Mouse (Mus musculus) layer of hippocampus, adult 2 months (tissue): ENCODE data around the gene Abr. TPM values are rescaled to one million over a fixed set of nuclear protein-coding genes. Genes with fewer than 3 reads are reported as not detected.
A peak's percentile ranks its signal among the peaks of the same experiment; 100 is the strongest.

Source experiments
- DNase-seq, 2 experiments: peaks; one replicate each; pipeline ENCODE4 v3.0.0; 2022; ENCODE audit warnings: low spot score in 2 of 2
- H3K27ac ChIP-seq: fragments of 200-600 bp; 2 replicates; pipeline ENCODE4 v1.8.1; 2022
- H3K4me3 ChIP-seq: fragments of 200-600 bp; 2 replicates; pipeline ENCODE4 v1.8.1; 2022; ENCODE audit warnings: mild to moderate bottlenecking
- CTCF ChIP-seq: fragments of 200-600 bp; conservative IDR thresholded peaks from 2 replicates; pipeline ENCODE4 v1.8.1; 2022; ENCODE audit warnings: antibody characterized with exemption, mild to moderate bottlenecking, moderate library complexity
- total RNA-seq, 2 experiments: library from RNA; stranded (reverse); gene quantifications; 2 replicates each; pipeline ENCODE4 v1.2.3; 2021

The Abr gene
- total RNA-seq, 2 experiments from 2014 or later, result 528 to 537 TPM

GRCm38 (mm10) chr11:76459489-76459888 is 162.6 kb downstream of the Abr start:
- DNase-seq, result no peak
- Histone ChIP-seq H3K4me3 (no peak overlapping the region), H3K27ac (no peak overlapping the region; the same call in 1 of the 2 replicates)
- no peak; the same call in 1 of the 2 replicates for TF ChIP-seq CTCF

- no peak for TF ChIP-seq CTCF
- Histone ChIP-seq H3K27ac (no peak overlapping the region), H3K4me3 (no peak overlapping the region)
- no peak for DNase-seq
These were observed 163.4 kb downstream of the Abr start for GRCm38 (mm10) chr11:76458730-76459129.

DNA sequence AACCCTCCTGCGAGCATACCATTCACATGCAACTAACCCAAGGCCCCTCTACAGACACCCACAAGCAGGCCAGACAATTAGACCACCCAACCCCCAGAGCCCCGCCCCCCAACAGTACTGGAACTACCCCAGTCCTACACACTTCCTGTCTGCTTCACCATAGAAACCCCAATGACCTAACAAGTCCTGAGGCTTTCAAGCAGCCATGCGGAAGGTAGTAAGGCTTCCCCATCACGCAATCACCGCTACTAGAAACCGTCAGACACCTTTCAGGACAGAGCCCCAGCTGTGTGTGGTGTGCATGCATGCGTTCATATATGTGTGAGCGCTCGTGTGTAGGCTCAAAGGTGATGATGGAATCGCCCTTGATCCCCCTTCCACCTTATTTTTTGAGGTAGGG is 165.2 kb downstream of the Abr start:
- H3K4me3 ChIP-seq, result no peak overlapping the region
- peak overlapping the region; percentile 58; the same call in 1 of the 2 replicates for H3K27ac ChIP-seq
- no peak for TF ChIP-seq CTCF
- DNase-seq, result no peak

DNA sequence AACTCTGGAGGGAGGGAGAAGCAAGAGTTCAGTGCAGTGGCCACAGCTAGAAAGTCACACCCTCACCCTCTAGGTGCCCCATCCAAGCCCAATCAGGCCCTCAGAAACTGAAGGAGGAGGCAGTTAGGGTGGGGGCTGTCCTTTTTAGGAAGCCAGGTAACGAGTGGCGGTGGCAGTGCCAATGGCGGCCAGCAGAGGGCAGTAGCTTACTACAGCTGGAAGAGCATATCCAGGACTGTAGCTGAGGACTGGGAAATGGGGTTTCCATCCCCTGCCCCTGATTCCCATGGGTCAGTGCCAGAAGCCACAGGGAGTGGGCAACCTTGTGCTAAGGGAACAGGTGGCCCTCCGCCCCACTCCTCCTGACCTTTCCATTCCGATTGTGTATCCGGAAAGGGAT is 165.9 kb downstream of the Abr start:
- no peak overlapping the region for H3K4me3 ChIP-seq
- peak; percentile 71 to 88 for DNase-seq
- TF ChIP-seq CTCF, result peak; percentile 100
- peak overlapping the region; percentile 58; the same call in 1 of the 2 replicates for H3K27ac ChIP-seq

GRCm38 (mm10) chr11:76454492-76454891 is 167.6 kb downstream of the Abr start:
- DNase-seq, result peak in 1 of 2 experiments; percentile 69
- Histone ChIP-seq H3K27ac (no peak overlapping the region), H3K4me3 (no peak overlapping the region)
- peak; percentile 91 for TF ChIP-seq CTCF

- peak; percentile 55 to 61 for DNase-seq
- TF ChIP-seq CTCF, result no peak
- Histone ChIP-seq H3K4me3 (peak overlapping the region; percentile 29; the same call in 1 of the 2 replicates), H3K27ac (peak overlapping the region; percentile 91)
These were observed 171.9 kb downstream of the Abr start for GRCm38 (mm10) chr11:76450202-76450561.

- Histone ChIP-seq H3K27ac (peak overlapping the region; percentile 91), H3K4me3 (peak overlapping the region; percentile 29; the same call in 1 of the 2 replicates)
- DNase-seq, result peak; percentile 86 to 89
- no peak for TF ChIP-seq CTCF
These were observed 172.5 kb downstream of the Abr start for GRCm38 (mm10) chr11:76449520-76450201.

DNA sequence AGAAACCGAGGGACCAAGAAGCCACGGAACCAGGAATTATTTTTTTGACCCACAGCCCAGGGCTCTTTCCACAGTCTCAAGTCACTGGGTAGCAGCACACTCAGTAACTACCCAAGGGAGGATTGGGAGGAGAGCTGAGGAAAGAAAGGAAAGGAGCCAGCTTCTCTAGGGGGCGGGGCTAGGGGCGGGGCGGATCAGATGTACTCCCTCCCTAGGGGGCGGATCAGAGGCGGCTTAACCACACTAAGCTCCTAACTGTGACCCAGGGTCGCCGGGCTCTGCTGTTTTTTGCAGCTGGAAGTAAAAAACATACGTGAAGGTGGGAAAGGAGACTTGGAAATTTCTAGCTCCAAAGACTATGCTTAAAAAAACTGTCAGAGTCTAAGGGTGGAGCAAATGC is 175.9 kb downstream of the Abr start:
- DNase-seq, result no peak
- Histone ChIP-seq H3K4me3 (no peak overlapping the region), H3K27ac (peak overlapping the region; percentile 24; the same call in 1 of the 2 replicates)
- TF ChIP-seq CTCF, result no peak

GRCm38 (mm10) chr11:76445459-76445858 is 176.7 kb downstream of the Abr start:
- DNase-seq, result no peak
- TF ChIP-seq CTCF, result no peak
- no peak overlapping the region for H3K4me3 ChIP-seq
- peak overlapping the region; percentile 24 for H3K27ac ChIP-seq

DNA sequence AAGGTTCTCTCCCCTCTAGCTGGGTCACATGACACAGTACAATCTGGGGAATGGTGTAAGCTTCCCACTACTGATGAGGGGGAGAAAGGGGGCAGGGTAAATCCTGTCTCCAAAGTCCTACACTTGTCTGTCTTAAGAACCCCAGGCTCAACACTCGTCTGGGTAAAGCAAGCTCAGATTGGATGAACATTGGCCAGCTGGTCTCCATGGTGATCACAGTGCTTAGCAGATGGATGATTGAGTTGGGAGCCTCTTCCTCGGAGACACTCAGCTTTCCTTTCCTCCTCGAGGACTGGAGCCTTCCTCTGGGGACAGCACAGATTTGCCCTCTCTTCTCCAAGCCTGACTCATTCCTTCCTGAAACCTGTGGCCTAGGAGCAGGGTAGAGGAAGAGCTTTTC is 182.4 kb downstream of the Abr start:
- Histone ChIP-seq H3K4me3 (no peak overlapping the region), H3K27ac (peak overlapping the region; percentile 79)
- no peak for TF ChIP-seq CTCF
- DNase-seq, result peak; percentile 62 to 83

- Histone ChIP-seq H3K4me3 (peak overlapping the region; percentile 48), H3K27ac (peak overlapping the region; percentile 68)
- peak; percentile 41 to 53 for DNase-seq
- peak; percentile 29 for TF ChIP-seq CTCF
These were observed 185.2 kb downstream of the Abr start for GRCm38 (mm10) chr11:76436864-76437437.

DNA sequence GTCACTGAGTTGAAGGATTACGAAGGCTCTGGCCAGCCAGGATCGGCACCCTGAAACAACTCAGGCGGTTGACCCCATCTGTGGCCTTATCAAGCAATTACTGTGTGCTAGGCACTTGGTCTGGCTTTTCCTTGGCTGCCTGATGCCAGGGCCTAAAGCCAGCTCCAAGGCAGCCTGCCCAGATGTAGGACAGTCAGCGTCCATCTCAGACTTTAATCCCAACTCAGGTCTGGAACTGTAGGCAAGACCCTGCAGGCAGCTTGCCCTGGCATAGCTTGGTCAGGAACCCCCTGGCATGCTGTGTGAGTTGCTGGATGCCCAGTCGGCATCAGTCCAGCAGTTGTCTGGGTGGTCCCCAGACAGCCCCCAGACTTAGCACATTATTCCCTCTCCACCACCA is 186.1 kb downstream of the Abr start:
- Histone ChIP-seq H3K27ac (peak overlapping the region; percentile 73), H3K4me3 (peak overlapping the region; percentile 24; the same call in 1 of the 2 replicates)

DNA sequence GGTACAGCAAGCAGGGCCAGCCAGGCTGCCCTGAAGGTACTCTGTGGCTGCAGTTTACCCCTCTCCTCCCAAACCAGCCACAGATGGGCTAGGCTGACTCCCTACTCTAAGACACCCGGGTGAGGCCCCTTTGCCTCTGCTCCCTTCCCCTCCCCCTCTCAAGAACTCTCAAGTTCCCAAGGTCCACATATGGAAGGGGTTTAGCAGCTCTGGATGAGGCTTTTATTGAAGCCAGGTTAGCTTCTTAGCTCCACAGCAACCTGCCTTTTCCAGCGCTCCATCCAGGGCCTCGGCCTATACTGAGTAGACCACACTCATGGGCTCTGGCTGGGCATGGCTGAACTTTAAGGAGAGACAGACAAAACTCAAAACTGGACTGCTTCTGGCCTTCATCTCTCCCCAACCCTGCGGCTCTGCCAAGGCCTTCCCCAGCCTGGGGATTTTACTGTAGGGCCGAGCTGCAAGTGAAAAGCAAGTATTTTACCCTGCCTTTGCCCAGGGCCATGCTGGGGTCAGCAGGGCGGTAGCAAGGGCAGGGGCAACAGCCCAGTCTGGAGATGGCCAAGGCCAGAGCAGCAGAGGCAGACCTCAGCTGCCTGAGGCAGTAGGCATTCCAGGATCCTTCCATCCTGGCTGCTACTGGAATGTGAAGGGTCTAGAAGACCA is 192.0 kb downstream of the Abr start:
- no peak for TF ChIP-seq CTCF
- H3K4me3 ChIP-seq, result no peak overlapping the region
- no peak for DNase-seq
- peak overlapping the region; percentile 68 for H3K27ac ChIP-seq

More for the DNA sequence above, 186.1 kb downstream of the Abr start:
- DNase-seq, result no peak
- no peak for TF ChIP-seq CTCF
